Comparison of ENCODE assay signal across 10 mouse cellular contexts in genomic region chr15:10869879-10870278, GRCm38 (mm10).
DNase-seq lines count a peak whose midpoint lies in the region; ATAC-seq and TF ChIP-seq lines count a peak whose summit lies in the region.
"Had no signal": no experiment of that assay in that cellular context is flagged by ENCODE, and none has a peak within 500 bp of the region (broad histone marks: within the 10 kb centered on the region; RNA-seq: fewer than 3 reads in every experiment).

No protein-coding gene starts in this region.

- no peaks in the 10 kb centered on the region for H3K9me3 ChIP-seq in forebrain, embryonic 11.5 days (ENCODE audit: control insufficient read depth, low read length)
- no peaks in the 10 kb centered on the region for H3K9me3 ChIP-seq in forebrain, embryonic 12.5 days
- H3K9me3 ChIP-seq in embryonic facial prominence, embryonic 14.5 days (ENCODE audit: control insufficient read depth, low read length) = no peaks in the 10 kb centered on the region
- H3K9me3 ChIP-seq in forebrain, postnatal 0 days (ENCODE audit: low read length) = no peaks in the 10 kb centered on the region

- no peaks in the 10 kb centered on the region for H3K27me3 ChIP-seq in forebrain, embryonic 11.5 days (ENCODE audit: control insufficient read depth, insufficient read depth, low read length)
- H3K27me3 ChIP-seq in forebrain, embryonic 12.5 days = no peaks in the 10 kb centered on the region
- no peaks in the 10 kb centered on the region for H3K27me3 ChIP-seq in embryonic facial prominence, embryonic 14.5 days (replicated peaks; ENCODE audit: control insufficient read depth, insufficient read depth, low read length)
- no peaks in the 10 kb centered on the region for H3K27me3 ChIP-seq in forebrain, postnatal 0 days (ENCODE audit: insufficient read depth, low read length)

- no peaks in the 10 kb centered on the region for H3K36me3 ChIP-seq in forebrain, embryonic 11.5 days (ENCODE audit: control insufficient read depth, insufficient read depth, low read length)
- no peaks in the 10 kb centered on the region for H3K36me3 ChIP-seq in forebrain, embryonic 12.5 days (replicated peaks)
- H3K36me3 ChIP-seq in embryonic facial prominence, embryonic 14.5 days (ENCODE audit: control insufficient read depth, insufficient read depth, low read length) = no peaks in the 10 kb centered on the region
- no peaks in the 10 kb centered on the region for H3K36me3 ChIP-seq in forebrain, postnatal 0 days (ENCODE audit: insufficient read depth)

- no peaks in the 10 kb centered on the region for H3K4me1 ChIP-seq in forebrain, embryonic 11.5 days (replicated peaks; ENCODE audit: control insufficient read depth, insufficient read depth, low read length)
- H3K4me1 ChIP-seq in forebrain, embryonic 12.5 days = no peaks in the 10 kb centered on the region; the same call in 1 of the 2 replicates
- H3K4me1 ChIP-seq in embryonic facial prominence, embryonic 14.5 days (ENCODE audit: control insufficient read depth, insufficient read depth, low read length) = peaks cover 21% of the 10 kb centered on the region; the same call in 1 of the 2 replicates
- H3K4me1 ChIP-seq in lung, adult 2 months (ENCODE audit: control insufficient read depth, insufficient read depth, low read length) = peaks cover 30% of the 10 kb centered on the region
- no peaks in the 10 kb centered on the region for H3K4me1 ChIP-seq in forebrain, postnatal 0 days (ENCODE audit: insufficient read depth)

- peak; percentile 52 for DNase-seq in forebrain, embryonic 11.5 days (ENCODE audit: low spot score)
- peak; percentile 72 for DNase-seq in R1 (ENCODE audit: low read depth, low spot score)
- DNase-seq in embryonic facial prominence, embryonic 14.5 days (ENCODE audit: low spot score) = peak; percentile 45
- peak; percentile 52 for DNase-seq in lung, adult 2 months
- no peak for DNase-seq in thymus, postnatal 14 days
- no peak for DNase-seq in urinary bladder, postnatal 14 days (ENCODE audit: low spot score)
- no peak for DNase-seq in forebrain, postnatal 0 days
- DNase-seq: cerebellum, postnatal 14 days had no signal

- H3K4me2 ChIP-seq in forebrain, embryonic 11.5 days (ENCODE audit: low read depth, low read length, severe bottlenecking) = no peak overlapping the region
- H3K4me2 ChIP-seq in forebrain, embryonic 12.5 days = no peak overlapping the region
- H3K4me2 ChIP-seq in embryonic facial prominence, embryonic 14.5 days (ENCODE audit: low read depth, low read length) = no peak overlapping the region
- no peak overlapping the region for H3K4me2 ChIP-seq in forebrain, postnatal 0 days (ENCODE audit: low read depth)

- WGBS in forebrain, embryonic 11.5 days = 53% methylated on average over 13 of the region's 13 CpGs
- 60% methylated on average over 13 of the region's 13 CpGs for WGBS in forebrain, embryonic 12.5 days
- WGBS in embryonic facial prominence, embryonic 14.5 days = 54% methylated on average over 13 of the region's 13 CpGs
- WGBS in lung, adult 2 months = 27% methylated on average over 13 of the region's 13 CpGs
- 60% methylated on average over 13 of the region's 13 CpGs for WGBS in forebrain, postnatal 0 days

- H3K27ac ChIP-seq in forebrain, embryonic 11.5 days (ENCODE audit: low read depth, low read length) = no peak overlapping the region
- no peak overlapping the region for H3K27ac ChIP-seq in forebrain, embryonic 12.5 days
- no peak overlapping the region for H3K27ac ChIP-seq in embryonic facial prominence, embryonic 14.5 days (replicated peaks; ENCODE audit: low read depth, low read length)
- H3K27ac ChIP-seq in forebrain, postnatal 0 days (ENCODE audit: low read depth, low read length) = no peak overlapping the region
- H3K27ac ChIP-seq: heart, adult 2 months had no signal

- no peak for ATAC-seq in forebrain, embryonic 11.5 days (replicated peaks; ENCODE audit: low FRiP score)
- ATAC-seq in forebrain, embryonic 12.5 days (ENCODE audit: low FRiP score) = no peak
- ATAC-seq in embryonic facial prominence, embryonic 14.5 days (ENCODE audit: low read depth) = no peak
- no peak for ATAC-seq in forebrain, postnatal 0 days

- TF ChIP-seq CTCF in lung, adult 2 months (IDR thresholded peaks at IDR 0.05; ENCODE audit: insufficient read depth, low read length) = no peak
- no peak for TF ChIP-seq CTCF in forebrain, postnatal 0 days (IDR thresholded peaks at IDR 0.05; ENCODE audit: low read depth)

- no peak overlapping the region for H3K9ac ChIP-seq in forebrain, embryonic 11.5 days (ENCODE audit: low read length)
- no peak overlapping the region for H3K9ac ChIP-seq in forebrain, embryonic 12.5 days
- H3K9ac ChIP-seq in embryonic facial prominence, embryonic 14.5 days (ENCODE audit: low read depth, low read length) = no peak overlapping the region
- no peak overlapping the region for H3K9ac ChIP-seq in forebrain, postnatal 0 days

- TF ChIP-seq POLR2A in lung, adult 2 months (IDR thresholded peaks at IDR 0.05; ENCODE audit: borderline replicate concordance, extremely low read depth, low read depth, low read length) = no peak

- no peak overlapping the region for H3K4me3 ChIP-seq in forebrain, embryonic 11.5 days (ENCODE audit: low read depth, low read length)
- no peak overlapping the region for H3K4me3 ChIP-seq in forebrain, embryonic 12.5 days (replicated peaks)
- H3K4me3 ChIP-seq in embryonic facial prominence, embryonic 14.5 days (ENCODE audit: low read depth, low read length) = no peak overlapping the region
- H3K4me3 ChIP-seq in lung, adult 2 months (replicated peaks; ENCODE audit: extremely low read depth, low read depth, low read length) = no peak overlapping the region
- no peak overlapping the region for H3K4me3 ChIP-seq in forebrain, postnatal 0 days (ENCODE audit: low read depth, low read length)
- H3K4me3 ChIP-seq: heart, adult 2 months had no signal

Comparison
In these comparisons a context has a peak if more than half of its experiments do, and no peak if none do; other contexts are left out.
1. DNase-seq: peak in forebrain, embryonic 11.5 days (single experiment), R1 (single experiment), embryonic facial prominence, embryonic 14.5 days (single experiment) and lung, adult 2 months (single experiment); none in thymus, postnatal 14 days (single experiment), urinary bladder, postnatal 14 days (single experiment) and forebrain, postnatal 0 days (single experiment).